Mouse (Mus musculus) intestine, postnatal 0 days (tissue): ENCODE measurements around the gene Stx6. TPM values are rescaled to one million over a fixed set of nuclear protein-coding genes. Genes with fewer than 3 reads are reported as not detected.
A peak's percentile ranks its signal among the peaks of the same experiment; 100 is the strongest.

Source experiments
- ATAC-seq: fragments of 200-750 bp; cut with Nextera tagmentation; 2 replicates; pipeline ENCODE4 v1.8.0; 2017; ENCODE audit warnings: mild to moderate bottlenecking, moderate TSS enrichment, moderate library complexity
- H3K27ac ChIP-seq: fragments of 300-500 bp; sonication (generic); 2 replicates; pipeline ENCODE4 v1.5.1; 2014; ENCODE audit warnings: mild to moderate bottlenecking, low read depth, low read length, moderate library complexity
- H3K27me3 ChIP-seq: fragments of 300-500 bp; sonication (generic); replicated peaks from 2 replicates; pipeline ENCODE4 v1.6.1; 2014; ENCODE audit warnings: low read length, mixed read lengths; ENCODE audit not compliant: control insufficient read depth, insufficient read depth
- H3K36me3 ChIP-seq: fragments of 300-500 bp; sonication (generic); 2 replicates; pipeline ENCODE4 v1.6.1; 2014; ENCODE audit warnings: mild to moderate bottlenecking, moderate library complexity; ENCODE audit not compliant: control insufficient read depth, insufficient read depth
- H3K4me1 ChIP-seq: fragments of 300-500 bp; sonication (generic); replicated peaks from 2 replicates; pipeline ENCODE4 v1.6.1; 2014; ENCODE audit warnings: antibody characterized with exemption, low read length, mixed read lengths; ENCODE audit not compliant: control insufficient read depth, insufficient read depth
- H3K4me2 ChIP-seq: fragments of 300-500 bp; sonication (generic); replicated peaks from 2 replicates; pipeline ENCODE4 v1.6.1; 2014; ENCODE audit warnings: low read depth, mild to moderate bottlenecking, moderate library complexity
- H3K4me3 ChIP-seq: fragments of 300-500 bp; sonication (generic); 2 replicates; pipeline ENCODE4 v1.5.1; 2014; ENCODE audit warnings: low read depth, low read length
- H3K9ac ChIP-seq: fragments of 300-500 bp; sonication (generic); 2 replicates; pipeline ENCODE4 v1.6.1; 2014; ENCODE audit warnings: mild to moderate bottlenecking, low read depth, low read length
- H3K9me3 ChIP-seq: fragments of 300-500 bp; sonication (generic); 2 replicates; pipeline ENCODE4 v1.6.1; 2016; ENCODE audit warnings: mixed run types; ENCODE audit not compliant: control insufficient read depth
- CTCF ChIP-seq: sonication (generic); IDR thresholded peaks from 2 replicates; pipeline ENCODE4 v1.5.1; 2016; ENCODE audit warnings: low read depth, mild to moderate bottlenecking, control low read depth, antibody characterized with exemption, moderate library complexity
- WGBS: fragments of 180-500 bp; shearing (Covaris S2); extraction: QIAGEN DNeasy Blood & Tissue Kit; methylation state at CpG from one replicate; pipeline ENCODE4 v1.1.7; 2014; 5-methylcytosine and 5-hydroxymethylcytosine counted together
- polyA plus RNA-seq: library from polyadenylated mRNA; unstranded; fragments of >200 nt; fragmentation: Nextera tagmentation; extraction: Ambion mirVana; gene quantifications from 2 replicates; pipeline ENCODE4 v1.2.1, GENCODE M21; 2015

The Stx6 gene
- polyA plus RNA-seq, 1 experiment from 2014 or later: 25.2 TPM

- Histone ChIP-seq H3K27me3 (no peaks in the 10 kb centered on the region), H3K36me3 (0 out of 2 replicates have a peak, but pooled peaks cover 5% of the 10 kb centered on the region), H3K27ac (no peak overlapping the region), H3K4me1 (peaks cover 9% of the 10 kb centered on the region; the same call in 1 of the 2 replicates), H3K9ac (no peak overlapping the region), H3K4me2 (no peak overlapping the region), H3K9me3 (no peaks in the 10 kb centered on the region), H3K4me3 (no peak overlapping the region)
- no peak for ATAC-seq
- 72% methylated on average over 3 of the region's 3 CpGs for WGBS
- no peak for TF ChIP-seq CTCF
Observed at GRCm38 (mm10) chr1:155207859-155208258, 49.3 kb downstream of the Stx6 start.

DNA sequence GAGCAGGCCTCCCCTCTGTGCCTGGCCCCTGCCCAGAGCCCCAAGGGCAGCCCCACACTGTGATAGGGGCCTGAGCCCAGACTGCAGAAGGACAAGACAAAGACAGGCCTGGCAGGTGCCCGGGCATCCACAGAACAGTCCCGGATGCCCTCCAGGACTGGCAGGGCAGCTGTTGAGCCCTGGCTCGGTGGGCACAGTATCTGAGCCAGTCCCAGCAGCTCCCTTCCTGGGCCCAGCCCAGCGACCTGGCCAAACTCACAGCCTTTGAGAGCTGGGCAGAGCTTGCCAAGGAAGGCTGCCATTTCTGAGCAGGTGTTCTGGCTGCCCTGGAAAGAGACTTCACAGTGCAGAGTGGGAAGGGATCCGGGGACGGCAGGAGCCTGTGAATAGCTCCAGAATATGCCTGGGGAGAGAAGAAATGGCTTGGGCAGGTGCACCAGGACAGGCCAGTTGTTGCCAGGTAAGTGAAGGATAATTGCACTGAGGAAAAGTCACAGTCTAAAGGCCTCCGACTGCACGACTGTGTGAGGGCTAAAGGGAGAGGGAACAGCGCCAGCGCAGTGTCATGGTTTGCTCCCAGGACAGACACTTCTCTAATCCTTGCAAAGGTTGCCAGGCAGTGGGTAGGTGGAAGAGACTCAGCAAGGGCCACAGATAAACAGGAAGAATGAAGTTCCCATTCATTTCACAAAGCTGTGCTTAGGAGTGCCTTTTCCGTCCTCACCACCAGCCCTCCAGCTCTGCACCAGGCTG is 51.7 kb downstream of the Stx6 start:
- ATAC-seq: no peak
- Histone ChIP-seq H3K9ac (no peak overlapping the region), H3K9me3 (no peaks in the 10 kb centered on the region), H3K4me1 (peaks cover 9% of the 10 kb centered on the region; the same call in 1 of the 2 replicates), H3K36me3 (peaks cover 5% of the 10 kb centered on the region; the same call in 1 of the 2 replicates), H3K27me3 (no peaks in the 10 kb centered on the region), H3K27ac (no peak overlapping the region), H3K4me2 (no peak overlapping the region), H3K4me3 (no peak overlapping the region)
- no peak for TF ChIP-seq CTCF
- 66% methylated on average over 11 of the region's 11 CpGs for WGBS

- H3K4me1 ChIP-seq: 0 out of 2 replicates have a peak, but pooled peaks cover 4% of the 10 kb centered on the region
- H3K36me3 ChIP-seq: peaks cover 5% of the 10 kb centered on the region; the same call in 1 of the 2 replicates
- H3K27me3 ChIP-seq: no peaks in the 10 kb centered on the region
- ATAC-seq: no peak
- H3K4me2 ChIP-seq: no peak overlapping the region
- no peak for TF ChIP-seq CTCF
- H3K27ac ChIP-seq: no peak overlapping the region
- no peak overlapping the region for H3K4me3 ChIP-seq
- H3K9ac ChIP-seq: no peak overlapping the region
- H3K9me3 ChIP-seq: no peaks in the 10 kb centered on the region
- WGBS: 50% methylated on average over 7 of the region's 7 CpGs
Observed at GRCm38 (mm10) chr1:155211017-155211416, 52.5 kb downstream of the Stx6 start.

- peaks cover 5% of the 10 kb centered on the region; the same call in 1 of the 2 replicates for H3K36me3 ChIP-seq
- TF ChIP-seq CTCF: no peak
- ATAC-seq: no peak
- H3K4me2 ChIP-seq: no peak overlapping the region
- H3K9ac ChIP-seq: no peak overlapping the region
- H3K4me1 ChIP-seq: 0 out of 2 replicates have a peak, but pooled peaks cover 4% of the 10 kb centered on the region
- H3K27ac ChIP-seq: no peak overlapping the region
- 45% methylated on average over 4 of the region's 4 CpGs for WGBS
- H3K9me3 ChIP-seq: no peaks in the 10 kb centered on the region
- no peaks in the 10 kb centered on the region for H3K27me3 ChIP-seq
- no peak overlapping the region for H3K4me3 ChIP-seq
Observed at GRCm38 (mm10) chr1:155212081-155212480, 53.6 kb downstream of the Stx6 start.

- 0 out of 2 replicates have a peak, but pooled peaks have one; percentile 2 for TF ChIP-seq CTCF
- no peak for ATAC-seq
- Histone ChIP-seq H3K36me3 (peaks cover 4% of the 10 kb centered on the region; the same call in 1 of the 2 replicates), H3K4me3 (no peak overlapping the region), H3K27me3 (no peaks in the 10 kb centered on the region), H3K9ac (no peak overlapping the region), H3K4me2 (no peak overlapping the region), H3K4me1 (0 out of 2 replicates have a peak, but pooled peaks cover 4% of the 10 kb centered on the region), H3K9me3 (no peaks in the 10 kb centered on the region), H3K27ac (no peak overlapping the region)
- WGBS: 50% methylated on average over 6 of the region's 6 CpGs
Observed at GRCm38 (mm10) chr1:155212493-155212892, 54.0 kb downstream of the Stx6 start.

- ATAC-seq: no peak
- Histone ChIP-seq H3K4me1 (0 out of 2 replicates have a peak, but pooled peaks cover 4% of the 10 kb centered on the region), H3K36me3 (no peaks in the 10 kb centered on the region; the same call in 1 of the 2 replicates), H3K27me3 (no peaks in the 10 kb centered on the region), H3K27ac (no peak overlapping the region), H3K4me3 (no peak overlapping the region), H3K4me2 (no peak overlapping the region; the same call in 1 of the 2 replicates), H3K9me3 (no peaks in the 10 kb centered on the region), H3K9ac (0 out of 2 replicates have a peak overlapping the region, but pooled peaks have one; percentile 1)
- WGBS: 34% methylated on average over 18 of the region's 18 CpGs
- TF ChIP-seq CTCF: no peak
Observed at GRCm38 (mm10) chr1:155212936-155213774, 54.6 kb downstream of the Stx6 start.
